Mouse (Mus musculus): Measurements from ENCODE around the gene Gm3373.
"Not testable (repeated sequence)": the region's sequence is repeated elsewhere in the genome, so short reads cannot be mapped to it uniquely, and the experiment has no call there.

Gene Gm3373

DNA sequence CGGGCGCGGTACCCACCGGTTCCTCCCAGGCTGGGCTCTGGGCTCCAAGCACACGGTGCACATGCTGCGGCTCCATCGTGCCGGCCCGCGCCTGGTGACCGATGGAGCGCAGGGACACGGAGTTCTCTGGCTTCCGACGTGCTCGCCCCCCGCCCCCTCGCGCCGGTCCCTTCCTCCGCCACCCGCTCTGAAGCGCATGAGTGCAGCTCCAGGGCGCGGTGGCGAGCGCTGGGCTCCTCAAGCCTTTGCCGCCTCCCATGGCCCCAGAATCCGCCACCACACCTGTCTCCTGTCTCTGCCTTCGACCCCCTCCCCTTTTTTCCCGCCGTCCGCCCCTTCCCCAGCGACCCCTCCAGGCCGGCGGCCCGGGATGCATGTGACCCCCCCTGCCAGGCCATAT is at the start of gene Gm3373:
Gene Gm3373 (minus strand): TSS at position 101 of the 400 bp plus-strand sequence.
- not testable (repeated sequence) for DNase-seq (ENCODE audit: low spot score)

DNA sequence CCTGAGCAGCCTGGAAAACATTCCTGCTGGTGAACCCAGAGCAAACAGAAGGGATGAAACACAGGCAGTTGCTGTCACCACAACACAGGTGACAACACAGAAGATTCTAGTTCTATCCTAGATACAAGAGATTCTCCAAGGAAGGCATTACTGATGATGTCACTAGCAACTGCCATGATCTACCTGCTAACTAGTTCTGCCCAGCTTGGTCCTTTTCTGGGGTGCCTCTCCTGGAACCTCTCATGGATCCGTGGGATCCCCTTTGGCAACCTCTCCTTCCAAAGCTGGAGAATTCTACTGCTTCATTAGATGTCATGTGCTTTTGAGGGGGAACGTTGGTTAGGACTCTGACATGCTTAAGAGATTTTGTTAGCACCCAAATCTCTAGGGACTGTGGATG is 54.0 kb downstream of the Gm3373 start, which contains the start of gene Gm9603:
Gene Gm9603 (minus strand): TSS at position 101 of the 400 bp plus-strand sequence.
- not testable (repeated sequence) for DNase-seq (ENCODE audit: low spot score)

Measured in left cerebral cortex, adult 11 months (tissue).